Mouse (Mus musculus) CH12.LX (cell line): Measurements from ENCODE around the gene Glyctk. TPM values are rescaled to one million over a fixed set of nuclear protein-coding genes. Genes with fewer than 3 reads are reported as not detected.

ENCODE experiments used
- DNase-seq: peaks from one replicate; pipeline ENCODE4 v3.0.0-alpha.2; 2013; ENCODE audit errors: extremely low read depth
- H3K27ac ChIP-seq: 2 replicates; pipeline ENCODE4 v1.5.1; 2012; ENCODE audit warnings: low read depth, mild to moderate bottlenecking, control low read depth, moderate library complexity; ENCODE audit not compliant: insufficient read depth
- H3K27me3 ChIP-seq: replicated peaks from 2 replicates; pipeline ENCODE3; 2012; ENCODE audit warnings: inconsistent platforms
- H3K36me3 ChIP-seq, 2 experiments: replicated peaks in 1 of 2; 2 replicates each; pipeline versions ENCODE3 to v1.6.1; 2012; ENCODE audit warnings: inconsistent platforms in 1 of 2, low read length in 1 of 2, mild to moderate bottlenecking in 1 of 2, mixed read lengths in 1 of 2, moderate library complexity in 1 of 2; ENCODE audit not compliant: control insufficient read depth in 1 of 2, insufficient read depth in 1 of 2
- H3K4me1 ChIP-seq, 2 experiments: 2 replicates each; pipeline ENCODE4 v1.6.1; 2012; ENCODE audit warnings: inconsistent platforms in 1 of 2, moderate library complexity in 1 of 2; ENCODE audit not compliant: insufficient read depth in 2 of 2, control insufficient read depth in 1 of 2
- H3K4me2 ChIP-seq: 2 replicates; pipeline ENCODE4 v1.6.1; 2012; ENCODE audit warnings: low read depth, mild to moderate bottlenecking, control low read depth; ENCODE audit not compliant: poor library complexity, insufficient read depth, severe bottlenecking
- H3K4me3 ChIP-seq, 3 experiments: fragments of 150-350 bp in 1 of 3; sonication (generic) in 1 of 3; replicated peaks in 1 of 3; 2 replicates each; pipeline versions ENCODE3 to v1.5.1; 2011 to 2012; ENCODE audit warnings: low read depth in 2 of 3, low read length in 2 of 3, mild to moderate bottlenecking in 2 of 3, moderate library complexity in 2 of 3, control low read depth in 1 of 3, improper control_type of control experiment in 1 of 3, inconsistent platforms in 1 of 3, mixed read lengths in 1 of 3; ENCODE audit not compliant: poor library complexity in 1 of 3
- H3K79me2 ChIP-seq: replicated peaks from 2 replicates; pipeline ENCODE4 v1.6.1; 2012; ENCODE audit warnings: mild to moderate bottlenecking, moderate library complexity; ENCODE audit not compliant: control insufficient read depth, poor library complexity, insufficient read depth, severe bottlenecking; ENCODE audit errors: extremely low read depth
- H3K9ac ChIP-seq: 2 replicates; pipeline ENCODE4 v1.6.1; 2012; ENCODE audit warnings: low read depth, mild to moderate bottlenecking, control low read depth, moderate library complexity; ENCODE audit not compliant: insufficient read depth
- H3K9me3 ChIP-seq: replicated peaks from 2 replicates; pipeline ENCODE3; 2012; ENCODE audit warnings: low read length, inconsistent platforms, mixed read lengths
- BHLHE40 ChIP-seq: IDR thresholded peaks from 2 replicates; pipeline ENCODE4 v1.6.1; 2011; ENCODE audit warnings: mild to moderate bottlenecking, low read depth, low read length, improper control_type of control experiment
- CHD1 ChIP-seq: IDR thresholded peaks from 2 replicates; pipeline ENCODE4 v1.6.1; 2012; ENCODE audit warnings: low read depth, low read length, improper control_type of control experiment, inconsistent platforms
- CHD2 ChIP-seq: IDR thresholded peaks from 2 replicates; pipeline ENCODE4 v1.6.1; 2011; ENCODE audit warnings: low read length, improper control_type of control experiment
- E2F4 ChIP-seq: IDR thresholded peaks from 2 replicates; pipeline ENCODE4 v1.6.1; 2011; ENCODE audit warnings: low read depth, low read length, improper control_type of control experiment; ENCODE audit not compliant: insufficient replicate concordance
- ELF1 ChIP-seq: IDR thresholded peaks from 2 replicates; pipeline ENCODE4 v1.6.1; 2014; ENCODE audit warnings: low read depth, mild to moderate bottlenecking, inconsistent platforms, low read length, improper control_type of control experiment
- EP300 ChIP-seq: IDR thresholded peaks from 2 replicates; pipeline ENCODE4 v1.6.1; 2011; ENCODE audit warnings: low read length, improper control_type of control experiment
- ETS1 ChIP-seq: conservative IDR thresholded peaks from 2 replicates; pipeline ENCODE4 v1.6.1; 2012; ENCODE audit warnings: low read depth, mild to moderate bottlenecking, inconsistent platforms, low read length, improper control_type of control experiment, moderate library complexity
- HCFC1 ChIP-seq: IDR thresholded peaks from 2 replicates; pipeline ENCODE4 v1.6.1; 2012; ENCODE audit warnings: low read depth, mild to moderate bottlenecking, inconsistent platforms, low read length, improper control_type of control experiment
- IRF4 ChIP-seq: IDR thresholded peaks from 2 replicates; pipeline ENCODE4 v1.6.1; 2014; ENCODE audit warnings: low read depth, mild to moderate bottlenecking, inconsistent platforms, low read length, improper control_type of control experiment
- KAT2A ChIP-seq: IDR thresholded peaks from 2 replicates; pipeline ENCODE4 v1.6.1; 2012; ENCODE audit warnings: low read length, improper control_type of control experiment, inconsistent platforms; ENCODE audit not compliant: insufficient replicate concordance
- MAFK ChIP-seq: IDR thresholded peaks from 2 replicates; pipeline ENCODE4 v1.6.1; 2011; ENCODE audit warnings: low read length, improper control_type of control experiment; ENCODE audit not compliant: insufficient replicate concordance
- MAX ChIP-seq: IDR thresholded peaks from 2 replicates; pipeline ENCODE4 v1.6.1; 2011; ENCODE audit warnings: low read length, improper control_type of control experiment
- MAZ ChIP-seq: IDR thresholded peaks from 2 replicates; pipeline ENCODE4 v1.6.1; 2012; ENCODE audit warnings: low read depth, mild to moderate bottlenecking, inconsistent platforms, low read length, improper control_type of control experiment, moderate library complexity
- MXI1 ChIP-seq: IDR thresholded peaks from 2 replicates; pipeline ENCODE4 v1.6.1; 2011; ENCODE audit warnings: mild to moderate bottlenecking, low read depth, low read length, improper control_type of control experiment
- MYC ChIP-seq: IDR thresholded peaks from 2 replicates; pipeline ENCODE4 v1.6.1; 2011; ENCODE audit warnings: low read depth, mild to moderate bottlenecking, improper control_type of control experiment, low read length
- NRF1 ChIP-seq: IDR thresholded peaks from 2 replicates; pipeline ENCODE4 v1.6.1; 2014; ENCODE audit warnings: low read depth, mild to moderate bottlenecking, inconsistent platforms, low read length, improper control_type of control experiment, moderate library complexity
- PAX5 ChIP-seq: IDR thresholded peaks from 2 replicates; pipeline ENCODE4 v1.6.1; 2012; ENCODE audit warnings: low read length, inconsistent platforms, mixed read lengths
- POLR2A ChIP-seq: IDR thresholded peaks from 2 replicates; pipeline ENCODE4 v1.6.1; 2011; ENCODE audit warnings: low read depth, mild to moderate bottlenecking, improper control_type of control experiment, low read length
- RCOR1 ChIP-seq: conservative IDR thresholded peaks from 2 replicates; pipeline ENCODE4 v1.6.1; 2012; ENCODE audit warnings: low read depth, mild to moderate bottlenecking, inconsistent platforms, low read length, improper control_type of control experiment
- SMC3 ChIP-seq: IDR thresholded peaks from 2 replicates; pipeline ENCODE4 v1.6.1; 2011; ENCODE audit warnings: low read depth, low read length, improper control_type of control experiment
- UBTF ChIP-seq: IDR thresholded peaks from 2 replicates; pipeline ENCODE4 v1.6.1; 2012; ENCODE audit warnings: low read depth, mild to moderate bottlenecking, inconsistent platforms, low read length, improper control_type of control experiment, moderate library complexity
- USF2 ChIP-seq: conservative IDR thresholded peaks from 2 replicates; pipeline ENCODE4 v1.6.1; 2011; ENCODE audit warnings: low read depth, low read length, improper control_type of control experiment
- ZC3H11A ChIP-seq: IDR thresholded peaks from 2 replicates; pipeline ENCODE4 v1.6.1; 2012; ENCODE audit warnings: low read depth, mild to moderate bottlenecking, inconsistent platforms, low read length, improper control_type of control experiment
- ZMIZ1 ChIP-seq: IDR thresholded peaks from 2 replicates; pipeline ENCODE4 v1.6.1; 2012; ENCODE audit warnings: low read depth, mild to moderate bottlenecking, inconsistent platforms, low read length, improper control_type of control experiment
- ZNF384 ChIP-seq: IDR thresholded peaks from 2 replicates; pipeline ENCODE4 v1.6.1; 2012; ENCODE audit warnings: low read depth, low read length, improper control_type of control experiment, inconsistent platforms
- dilution Hi-C: fragments of 300-500 bp; cut with MboI; formaldehyde crosslinking; loops from 2 replicates; pipeline ENCODE4 v1.14.3; 2020; ENCODE audit warnings: low sequenced_read_pairs; ENCODE audit not compliant: extremely low pct_unique_long_range_greater_than_20kb, extremely low pct_ligation_motif_present
- in situ Hi-C: fragments of 300-500 bp; cut with MboI; formaldehyde crosslinking; loops from 3 replicates; pipeline ENCODE4 v1.14.3; 2019; ENCODE audit warnings: low sequenced_read_pairs, low pct_ligation_motif_present, low pct_unique_long_range_greater_than_20kb, mixed read lengths
- polyA plus RNA-seq: library from polyadenylated mRNA; unstranded; fragments of >175 nt; gene quantifications from 2 replicates; pipeline ENCODE4 v1.2.1, GENCODE M21; 2012; ENCODE audit warnings: low read depth; ENCODE audit not compliant: insufficient read length
- total RNA-seq, 2 experiments: library from RNA; depleted of rRNA; stranded (reverse); fragments of 300-350 nt in 1 of 2; fragments of >200 nt in 1 of 2; gene quantifications; 2 replicates each; pipeline ENCODE4 v1.2.3; 2012 to 2014

Gene Glyctk
- total and polyA plus RNA-seq, 3 experiments: 2.8 to 3.0 (median 3.0) TPM

DNA sequence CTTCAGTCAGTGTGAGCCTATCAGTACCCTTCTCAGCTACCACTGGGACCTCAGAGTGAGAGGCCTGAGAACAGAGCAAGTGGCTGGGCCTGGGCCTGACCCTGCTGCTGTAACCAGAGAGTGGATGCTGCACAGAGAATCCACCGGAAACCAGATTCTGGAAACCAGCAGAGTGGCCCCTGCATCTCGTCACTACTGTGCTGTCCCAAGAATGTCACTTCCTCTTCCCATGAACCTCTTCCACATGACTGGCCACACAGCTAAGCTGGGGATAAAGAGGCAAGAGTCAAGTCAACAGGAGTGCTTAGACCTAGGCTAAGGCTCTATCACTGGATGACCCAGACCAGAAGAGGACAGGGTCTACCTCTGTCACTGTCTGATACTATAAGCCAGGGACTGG is 28.9 kb downstream of the Glyctk start:
- H3K4me3 ChIP-seq: no peak overlapping the region
- in situ Hi-C loops: no loop called here
- no peaks in the 10 kb centered on the region for H3K36me3 ChIP-seq
- no peaks in the 10 kb centered on the region for H3K79me2 ChIP-seq
- dilution Hi-C loops: no loop called here
- TF ChIP-seq CHD1 (no peak), IRF4 (0 out of 2 replicates have a peak, but pooled peaks have one; percentile 10), ETS1 (no peak), ELF1 (no peak), POLR2A (no peak), E2F4 (no peak), EP300 (peak; percentile 27; the same call in 1 of the 2 replicates), KAT2A (no peak), MAX (no peak), UBTF (no peak), ZMIZ1 (no peak), MAFK (no peak), ZNF384 (no peak)
- peak; percentile 33 for DNase-seq
- no peak overlapping the region for H3K9ac ChIP-seq
- H3K27me3 ChIP-seq: no peaks in the 10 kb centered on the region
- H3K4me2 ChIP-seq: no peak overlapping the region
- H3K27ac ChIP-seq: no peak overlapping the region
- H3K9me3 ChIP-seq: peaks cover 8% of the 10 kb centered on the region
- peaks cover 18 to 32% of the 10 kb centered on the region in 2 experiments for H3K4me1 ChIP-seq

GRCm38 (mm10) chr9:106126786-106127251 is 31.1 kb downstream of the Glyctk start:
- Histone ChIP-seq H3K4me2 (no peak overlapping the region), H3K27me3 (no peaks in the 10 kb centered on the region), H3K27ac (no peak overlapping the region), H3K9ac (no peak overlapping the region), H3K9me3 (peaks cover 6% of the 10 kb centered on the region), H3K79me2 (no peaks in the 10 kb centered on the region), H3K36me3 (no peaks in the 10 kb centered on the region), H3K4me3 (no peak overlapping the region), H3K4me1 (peaks cover 18 to 38% of the 10 kb centered on the region in 2 experiments)
- in situ Hi-C loops (no loop called here), dilution Hi-C loops (no loop called here)
- no peak for TF ChIP-seq NRF1
- no peak for TF ChIP-seq ZNF384
- TF ChIP-seq BHLHE40: no peak
- no peak for TF ChIP-seq RCOR1
- no peak for TF ChIP-seq USF2
- no peak for TF ChIP-seq MAX
- no peak for TF ChIP-seq SMC3
- TF ChIP-seq PAX5: no peak
- no peak for TF ChIP-seq CHD2
- TF ChIP-seq MAZ: no peak
- TF ChIP-seq MYC: no peak
- no peak for TF ChIP-seq HCFC1
- TF ChIP-seq MXI1: no peak
- TF ChIP-seq ZMIZ1: no peak
- no peak for TF ChIP-seq ZC3H11A
- DNase-seq: no peak
